ENCODE assay signal across 8 mouse cellular contexts in the genomic region with DNA sequence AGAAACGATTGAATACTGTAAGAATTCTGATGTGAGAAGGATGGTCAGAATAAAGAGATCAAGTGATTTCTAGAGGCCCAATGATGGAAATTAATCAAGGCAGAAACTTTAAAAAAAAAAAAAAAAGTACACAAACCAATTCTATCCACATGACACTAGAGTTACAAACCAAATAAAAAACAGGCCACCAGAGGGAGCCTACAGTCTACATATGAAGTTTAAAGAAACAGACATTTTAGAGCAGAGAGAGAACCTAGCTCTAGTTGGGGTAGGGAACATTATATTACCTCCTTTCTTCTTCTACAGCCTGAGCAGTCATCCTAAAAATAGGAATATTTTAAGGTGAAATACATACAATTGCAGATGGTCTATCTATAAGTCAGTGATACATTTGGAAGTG. TPM values are rescaled to one million over a fixed set of nuclear protein-coding genes. Genes with fewer than 3 reads are reported as not detected.
DNase-seq lines count a peak whose midpoint lies in the region.

No protein-coding gene starts in this region.

- peak; percentile 84 for DNase-seq in heart, adult 8-10 months (ENCODE audit: low spot score)
- DNase-seq in heart, adult 11 months: no peak
- peak; percentile 44 for DNase-seq in ovary, postnatal 14 days (ENCODE audit: low spot score)
- DNase-seq in ovary, postnatal 10 days (ENCODE audit: low spot score): no peak
- peak; percentile 28 for DNase-seq in c-Kit-positive CD71-positive TER-119-negative erythroid progenitor cells, embryonic 14.5 days (ENCODE audit: low read depth)
- peak; percentile 91 for DNase-seq in layer of hippocampus, adult 9-10 months (ENCODE audit: low spot score)
- no peak for DNase-seq in testis, postnatal 10 days (ENCODE audit: low spot score)
- DNase-seq in thymus, postnatal 25 days: no peak

RNA-seq across cellular contexts. Expression of a gene that starts 55.8 kb away (rescaled TPM):
- total RNA-seq in heart, adult 8-10 months (2022): not detected

Comparison
In these comparisons a context has a peak if more than half of its experiments do, and no peak if none do; other contexts are left out.
1. DNase-seq: peak in heart, adult 8-10 months (single experiment), ovary, postnatal 14 days (single experiment), c-Kit-positive CD71-positive TER-119-negative erythroid progenitor cells, embryonic 14.5 days (single experiment) and layer of hippocampus, adult 9-10 months (single experiment); none in heart, adult 11 months (single experiment), ovary, postnatal 10 days (single experiment), testis, postnatal 10 days (single experiment) and thymus, postnatal 25 days (single experiment).